Mouse (Mus musculus) brain, embryonic 14.5 days (tissue): Measurements from ENCODE around the gene Nupl2. TPM values are rescaled to one million over a fixed set of nuclear protein-coding genes. Genes with fewer than 3 reads are reported as not detected.

Experiments used
- DNase-seq: peaks from one replicate; pipeline ENCODE4 v3.0.0-alpha.2; 2011; ENCODE audit warnings: low read depth
- CTCF ChIP-seq: fragments of 200-500 bp; IDR thresholded peaks from 2 replicates; pipeline ENCODE4 v1.5.1; 2012; ENCODE audit warnings: inconsistent platforms, mild to moderate bottlenecking, moderate library complexity, borderline replicate concordance; ENCODE audit not compliant: insufficient read depth, insufficient read length; ENCODE audit errors: extremely low read depth
- POLR2A ChIP-seq: fragments of 200-500 bp; IDR thresholded peaks from 2 replicates; pipeline ENCODE4 v1.6.1; 2012; ENCODE audit warnings: mild to moderate bottlenecking, inconsistent platforms, borderline replicate concordance; ENCODE audit not compliant: poor library complexity, insufficient read depth, insufficient read length, severe bottlenecking; ENCODE audit errors: extremely low read depth
- polyA plus RNA-seq: library from polyadenylated mRNA; depleted of rRNA; stranded (reverse); fragments of >200 nt; gene quantifications from 2 replicates; pipeline ENCODE4 v1.2.3, GENCODE M21; 2012; rRNA removed

Nupl2 gene
- polyA plus RNA-seq, result 10.7 and 11.3 TPM in 2 replicates

GRCm38 (mm10) chr5:24164789-24165445, at the start of gene Nupl2:
Gene Nupl2, plus strand, starts transcription at chr5:24164963.
- no peak for TF ChIP-seq CTCF
- TF ChIP-seq POLR2A, result peak; percentile 78
- peak; percentile 98 for DNase-seq

GRCm38 (mm10) chr5:24122221-24122620, 42.5 kb upstream of the Nupl2 start:
- TF ChIP-seq POLR2A (no peak), CTCF (no peak)
- DNase-seq, result peak; percentile 62

DNA sequence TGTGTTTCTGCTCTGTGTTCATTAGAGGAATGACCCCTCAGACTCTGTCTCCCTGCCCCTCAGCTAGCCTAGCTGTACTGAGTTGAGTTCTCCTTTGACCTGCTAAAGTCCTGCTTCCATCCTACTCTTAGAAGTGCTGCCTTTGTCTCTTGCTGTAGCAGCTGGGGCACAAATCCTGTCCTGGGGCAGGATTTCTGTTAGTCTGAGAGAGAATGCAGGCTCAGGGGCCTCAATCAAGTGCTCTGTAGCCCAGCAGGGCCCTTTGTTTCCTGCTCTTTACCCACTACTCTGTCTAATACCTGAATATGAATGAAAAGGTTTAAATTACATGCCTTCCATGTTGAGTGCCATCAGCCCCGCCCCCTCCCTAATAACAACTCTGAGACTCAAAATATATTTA, 40.6 kb upstream of the Nupl2 start:
- peak; percentile 82 for DNase-seq
- TF ChIP-seq CTCF (no peak), POLR2A (no peak)

DNA sequence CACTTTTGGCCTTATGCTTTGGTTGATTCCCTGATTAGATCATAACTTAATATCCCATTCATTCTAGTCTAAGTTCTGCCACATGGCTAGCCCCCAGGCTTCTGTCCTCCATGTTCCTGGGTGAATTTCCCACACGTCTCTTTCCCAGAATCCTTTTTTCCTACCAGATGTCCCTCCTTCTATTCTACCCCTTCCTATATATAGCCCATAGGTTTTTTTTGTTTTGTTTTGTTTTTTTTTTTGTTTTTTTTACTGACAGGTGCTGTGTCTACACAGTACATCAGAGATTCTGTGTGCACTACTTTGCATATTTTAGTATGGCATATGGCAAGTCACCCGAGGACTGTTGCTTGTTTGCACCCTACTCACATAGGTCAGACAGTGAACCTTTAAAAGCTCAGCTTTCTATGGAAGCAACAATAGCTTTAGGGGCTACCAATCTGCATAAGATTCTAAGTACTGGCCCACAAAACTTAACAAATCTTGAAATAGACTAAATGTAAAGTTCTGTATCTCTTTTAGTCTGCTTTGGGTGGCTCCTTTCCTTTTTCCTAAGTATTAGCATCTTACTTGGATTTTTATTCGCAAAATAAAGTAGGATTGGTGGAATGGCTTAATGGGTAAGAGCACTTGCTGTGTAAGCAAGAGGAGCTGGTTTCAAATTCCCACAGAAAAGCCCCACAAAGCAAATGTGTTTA, 40.0 kb upstream of the Nupl2 start:
- peak; percentile 43 for DNase-seq
- TF ChIP-seq CTCF, result no peak
- TF ChIP-seq POLR2A, result no peak

- DNase-seq, result no peak
- TF ChIP-seq CTCF, result no peak
- TF ChIP-seq POLR2A, result no peak
Observed at GRCm38 (mm10) chr5:24125910-24126636, 38.7 kb upstream of the Nupl2 start.

DNA sequence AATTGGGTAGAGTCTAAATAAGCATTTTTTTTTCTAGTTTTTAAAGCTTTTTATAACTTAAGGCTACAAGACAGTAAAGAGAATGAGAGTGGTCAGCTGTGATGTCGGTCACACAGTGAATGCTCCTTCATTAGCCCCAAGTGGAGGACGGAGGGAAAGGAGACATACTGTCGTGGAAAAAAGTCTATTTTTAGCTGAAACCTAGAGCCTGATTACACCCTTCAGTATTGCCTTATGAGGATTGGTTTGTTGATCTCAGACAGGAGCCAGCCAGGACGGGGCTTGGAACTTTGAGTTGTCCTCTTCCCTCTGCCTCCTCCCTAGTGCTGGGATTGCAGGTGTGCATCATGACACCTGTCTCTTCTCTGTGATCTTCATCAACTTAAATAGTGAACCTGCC, 37.8 kb upstream of the Nupl2 start:
- TF ChIP-seq CTCF (no peak), POLR2A (no peak)
- DNase-seq, result no peak

DNA sequence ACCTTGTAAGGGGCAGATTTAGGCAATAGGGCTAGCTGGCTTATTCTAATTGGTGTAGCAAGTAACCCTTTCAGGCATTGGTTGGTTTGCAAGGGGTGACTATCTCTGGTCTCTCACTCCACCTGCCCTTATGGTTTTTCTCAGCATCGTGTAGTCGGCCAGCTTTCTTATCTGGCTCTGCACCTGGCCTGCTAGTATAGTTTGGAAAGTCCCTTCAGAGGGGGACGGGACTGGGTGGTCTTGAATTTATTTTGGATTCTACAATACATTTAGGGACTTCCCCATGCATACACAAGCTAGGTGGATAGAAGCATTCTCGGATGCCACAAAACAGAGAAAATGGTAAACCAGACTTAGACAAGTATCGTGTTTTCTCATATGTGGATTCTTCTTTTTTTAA, 17.8 kb upstream of the Nupl2 start:
- TF ChIP-seq POLR2A (no peak), CTCF (no peak)
- no peak for DNase-seq

GRCm38 (mm10) chr5:24152199-24152598, 12.6 kb upstream of the Nupl2 start:
- no peak for TF ChIP-seq POLR2A
- no peak for TF ChIP-seq CTCF
- no peak for DNase-seq

DNA sequence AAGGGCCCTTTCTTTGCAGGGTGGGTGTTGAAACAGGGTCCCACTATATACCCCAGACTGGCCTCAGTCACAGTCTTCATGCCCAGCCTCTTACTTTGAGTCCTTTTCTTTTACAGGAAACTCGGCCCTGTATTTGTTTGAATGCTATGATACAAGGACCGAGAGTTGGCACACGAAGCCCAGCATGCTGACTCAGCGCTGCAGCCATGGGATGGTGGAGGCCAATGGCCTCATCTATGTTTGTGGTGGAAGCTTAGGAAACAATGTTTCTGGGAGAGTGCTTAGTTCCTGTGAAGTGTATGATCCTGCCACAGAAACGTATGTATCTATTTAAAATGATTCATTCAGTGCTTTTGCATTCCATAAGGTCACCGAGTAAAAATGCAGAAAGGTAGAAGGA, 8.0 kb upstream of the Nupl2 start:
- DNase-seq, result no peak
- TF ChIP-seq POLR2A (no peak), CTCF (no peak)

DNA sequence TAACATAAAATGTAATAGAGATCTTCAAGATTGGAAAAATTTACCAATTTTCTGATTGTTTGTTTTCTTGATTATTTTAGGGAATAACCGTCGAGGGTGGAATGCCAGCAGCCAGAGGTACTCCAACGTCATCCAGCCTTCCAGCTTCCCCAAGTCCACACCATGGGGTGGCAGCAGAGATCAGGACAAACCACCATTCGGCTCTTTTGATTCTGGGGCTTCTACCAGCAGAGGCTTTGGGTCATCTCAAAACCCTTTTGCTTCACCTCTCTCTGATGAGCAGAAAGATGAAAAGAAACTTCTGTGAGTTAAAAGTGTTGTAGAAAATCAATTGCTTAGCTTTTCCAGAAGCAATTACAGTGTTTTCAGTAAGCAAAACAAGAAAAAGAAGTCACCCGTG, 2.5 kb downstream of the Nupl2 start:
- no peak for TF ChIP-seq POLR2A
- TF ChIP-seq CTCF, result peak; percentile 43; the same call in 1 of the 2 replicates
- DNase-seq, result peak; percentile 17

GRCm38 (mm10) chr5:24169881-24170280, 5.1 kb downstream of the Nupl2 start:
- TF ChIP-seq CTCF, result no peak
- no peak for DNase-seq

DNA sequence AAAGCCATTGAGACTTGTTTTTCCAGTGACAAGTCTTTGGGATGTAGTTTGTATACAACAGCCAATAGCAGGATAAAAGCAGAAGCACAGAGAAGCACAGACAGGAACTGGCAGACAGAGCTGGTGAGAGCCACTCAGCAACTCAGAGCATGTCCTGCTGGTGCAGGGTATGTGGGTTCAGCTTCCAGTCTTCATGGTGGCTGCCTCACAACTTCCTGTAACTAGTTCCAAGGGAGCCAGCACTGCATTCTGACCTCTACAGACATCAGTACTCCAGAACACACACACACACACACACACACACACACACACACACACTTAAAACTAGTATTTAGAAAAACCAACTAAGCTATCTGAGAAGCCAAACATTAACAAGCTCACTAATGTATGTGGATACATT, 7.3 kb downstream of the Nupl2 start:
- DNase-seq, result no peak
- TF ChIP-seq CTCF, result no peak
- TF ChIP-seq POLR2A, result no peak
